Mouse (Mus musculus) cortical plate, adult 2 months (tissue): ENCODE measurements around the gene Hpn. TPM values are rescaled to one million over a fixed set of nuclear protein-coding genes. Genes with fewer than 3 reads are reported as not detected.

ENCODE experiments used
- H3K27ac ChIP-seq: fragments of 200-500 bp; 2 replicates; pipeline ENCODE4 v1.5.1; 2012; ENCODE audit warnings: low read length, control low read depth, inconsistent platforms; ENCODE audit not compliant: insufficient read depth
- H3K4me1 ChIP-seq: fragments of 200-500 bp; 2 replicates; pipeline ENCODE4 v1.6.1; 2011; ENCODE audit warnings: low read length; ENCODE audit not compliant: control insufficient read depth, insufficient read depth
- H3K4me3 ChIP-seq: fragments of 200-500 bp; 2 replicates; pipeline ENCODE4 v1.5.1; 2011; ENCODE audit warnings: mild to moderate bottlenecking, low read length, control low read depth; ENCODE audit not compliant: insufficient read depth
- CTCF ChIP-seq: fragments of 200-500 bp; IDR thresholded peaks from 2 replicates; pipeline ENCODE4 v1.5.1; 2011; ENCODE audit warnings: mild to moderate bottlenecking, control low read depth, low read length; ENCODE audit not compliant: insufficient read depth; ENCODE audit errors: extremely low read depth
- POLR2A ChIP-seq: fragments of 200-500 bp; IDR thresholded peaks from 2 replicates; pipeline ENCODE4 v1.6.1; 2011; ENCODE audit warnings: mild to moderate bottlenecking, low read length, control low read depth; ENCODE audit not compliant: insufficient read depth; ENCODE audit errors: extremely low read depth
- polyA plus RNA-seq: library from polyadenylated mRNA; depleted of rRNA; stranded (reverse); fragments of >200 nt; gene quantifications from 2 replicates; pipeline ENCODE4 v1.2.3, GENCODE M21; 2012

Gene Hpn
- polyA plus RNA-seq, 1 experiment, result 4.2 TPM

DNA sequence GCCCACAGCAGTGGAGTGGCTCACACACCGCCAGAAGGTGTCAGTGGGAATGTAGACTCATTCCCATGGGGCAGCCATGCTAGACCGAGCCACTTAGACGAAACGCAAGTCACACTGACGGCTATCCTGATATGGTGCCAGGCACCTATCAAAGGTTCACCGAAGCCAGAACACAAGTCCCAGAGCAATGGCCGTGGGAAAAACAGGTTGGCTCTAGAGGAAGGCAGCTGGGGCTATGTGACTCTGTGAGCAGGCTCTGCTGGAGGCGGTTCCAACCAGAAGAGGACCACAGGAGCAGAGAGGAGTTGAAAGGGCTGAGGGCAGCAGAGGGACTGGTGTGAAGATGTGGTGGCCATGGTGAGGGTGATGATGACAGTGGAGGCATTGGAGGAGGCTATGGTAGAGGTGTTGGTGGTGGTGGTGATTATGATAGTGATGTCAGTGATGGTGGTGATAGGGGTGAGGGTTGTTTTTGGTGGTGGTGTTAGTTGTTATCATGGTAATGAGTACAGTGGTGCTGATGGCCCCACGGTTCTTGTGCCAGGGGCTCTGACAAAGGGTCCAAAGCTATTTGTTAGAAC lies 28.8 kb downstream of the Hpn start:
- Histone ChIP-seq H3K4me3 (no peak overlapping the region), H3K27ac (peak overlapping the region; percentile 75)
- no peak for TF ChIP-seq POLR2A
- TF ChIP-seq CTCF, result no peak

DNA sequence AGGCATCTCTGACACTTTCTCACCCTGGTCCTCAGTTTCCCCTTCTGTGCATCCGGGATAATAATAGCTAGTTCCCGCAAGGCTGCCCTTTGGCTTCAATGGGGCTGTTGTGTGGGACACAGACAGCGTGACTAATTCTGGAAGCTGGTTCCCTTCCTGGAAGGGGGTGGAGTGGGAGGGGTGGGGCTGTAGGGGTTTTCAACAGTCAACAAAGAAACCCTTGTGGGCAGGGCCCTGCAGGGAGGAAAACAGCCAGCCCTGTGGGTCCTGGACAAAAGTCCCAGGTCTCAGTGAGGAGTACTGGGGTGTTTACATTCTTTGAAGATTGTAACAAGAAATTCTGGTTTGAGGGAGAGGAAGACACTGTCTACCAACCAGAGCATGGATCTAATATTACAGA lies 29.9 kb downstream of the Hpn start:
- Histone ChIP-seq H3K4me3 (no peak overlapping the region), H3K27ac (peak overlapping the region; percentile 75), H3K4me1 (no peaks in the 10 kb centered on the region)
- TF ChIP-seq CTCF (no peak), POLR2A (no peak)

More for the DNA sequence above, 28.8 kb downstream of the Hpn start:
- no peaks in the 10 kb centered on the region for H3K4me1 ChIP-seq

DNA sequence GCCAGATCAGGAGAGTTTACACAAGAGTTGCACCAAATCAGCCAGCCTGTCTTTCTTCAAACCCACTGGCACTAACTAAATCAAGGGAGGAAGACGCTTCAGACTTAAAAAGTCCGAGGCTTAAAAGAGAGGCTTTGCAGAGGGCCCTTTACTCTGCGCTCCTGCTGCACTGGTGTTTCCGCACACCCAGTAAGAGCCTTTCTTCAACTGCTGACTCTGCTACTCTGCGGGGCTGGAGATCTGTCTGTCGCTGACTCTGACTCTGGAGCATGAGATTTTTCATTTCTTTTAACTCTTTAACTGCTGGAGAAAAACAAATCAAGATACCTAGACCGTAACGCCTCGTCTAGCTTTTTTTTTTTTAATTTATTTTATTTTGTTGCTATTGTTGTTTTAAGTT lies 30.9 kb downstream of the Hpn start:
- no peak for TF ChIP-seq POLR2A
- TF ChIP-seq CTCF, result no peak
- Histone ChIP-seq H3K4me1 (no peaks in the 10 kb centered on the region), H3K27ac (peak overlapping the region; percentile 90), H3K4me3 (no peak overlapping the region)

- Histone ChIP-seq H3K27ac (peak overlapping the region; percentile 90), H3K4me1 (no peaks in the 10 kb centered on the region), H3K4me3 (no peak overlapping the region)
- no peak for TF ChIP-seq POLR2A
- TF ChIP-seq CTCF, result no peak
These were observed 32.1 kb downstream of the Hpn start for GRCm38 (mm10) chr7:31082831-31083588.

- Histone ChIP-seq H3K27ac (no peak overlapping the region), H3K4me1 (no peaks in the 10 kb centered on the region; the same call in 1 of the 2 replicates), H3K4me3 (no peak overlapping the region)
- TF ChIP-seq CTCF, result no peak
- no peak for TF ChIP-seq POLR2A
These were observed 33.0 kb downstream of the Hpn start for GRCm38 (mm10) chr7:31082106-31082505.

DNA sequence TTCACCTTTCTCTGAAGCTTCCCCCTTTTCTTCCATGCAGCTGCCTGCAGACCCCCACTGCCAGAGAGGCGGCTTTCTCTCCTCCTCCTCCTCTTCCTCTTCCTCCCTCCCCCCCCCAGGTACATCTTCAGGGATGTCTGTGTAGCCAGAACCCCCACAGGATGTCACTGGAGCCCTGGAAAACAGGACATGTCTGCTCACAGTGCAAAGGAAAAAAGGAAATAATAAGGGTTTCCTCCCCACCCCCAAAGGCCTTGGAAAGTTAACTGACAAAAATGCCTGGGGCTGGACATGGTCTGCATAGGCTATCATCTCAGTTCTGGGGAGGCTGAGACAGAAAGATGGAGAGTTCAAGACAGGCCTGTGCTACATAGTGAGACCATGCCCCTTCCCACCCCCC lies 34.0 kb downstream of the Hpn start:
- Histone ChIP-seq H3K27ac (no peak overlapping the region), H3K4me3 (no peak overlapping the region), H3K4me1 (no peaks in the 10 kb centered on the region; the same call in 1 of the 2 replicates)
- TF ChIP-seq POLR2A (no peak), CTCF (no peak)

DNA sequence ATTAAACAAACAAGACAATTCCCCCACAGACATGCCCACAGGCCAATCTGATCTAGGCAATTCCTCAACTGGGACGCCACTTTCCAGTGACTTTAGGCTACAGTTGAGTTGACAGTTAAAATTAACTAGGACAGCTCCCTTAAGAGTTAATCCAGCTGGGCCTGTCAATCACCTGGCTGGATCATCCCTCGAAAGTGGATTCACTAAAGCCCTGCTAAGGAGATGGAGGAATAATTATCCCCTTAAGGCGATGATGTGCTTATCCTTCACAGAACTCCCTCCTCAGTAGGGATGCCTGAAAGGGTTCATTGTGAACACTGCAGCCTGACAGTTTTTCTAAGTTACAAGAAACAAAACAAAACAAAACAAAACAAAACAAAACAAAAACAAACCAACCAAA lies 34.5 kb downstream of the Hpn start:
- H3K27ac ChIP-seq, result no peak overlapping the region
- no peaks in the 10 kb centered on the region; the same call in 1 of the 2 replicates for H3K4me1 ChIP-seq
- H3K4me3 ChIP-seq, result no peak overlapping the region
- TF ChIP-seq POLR2A (no peak), CTCF (no peak)

DNA sequence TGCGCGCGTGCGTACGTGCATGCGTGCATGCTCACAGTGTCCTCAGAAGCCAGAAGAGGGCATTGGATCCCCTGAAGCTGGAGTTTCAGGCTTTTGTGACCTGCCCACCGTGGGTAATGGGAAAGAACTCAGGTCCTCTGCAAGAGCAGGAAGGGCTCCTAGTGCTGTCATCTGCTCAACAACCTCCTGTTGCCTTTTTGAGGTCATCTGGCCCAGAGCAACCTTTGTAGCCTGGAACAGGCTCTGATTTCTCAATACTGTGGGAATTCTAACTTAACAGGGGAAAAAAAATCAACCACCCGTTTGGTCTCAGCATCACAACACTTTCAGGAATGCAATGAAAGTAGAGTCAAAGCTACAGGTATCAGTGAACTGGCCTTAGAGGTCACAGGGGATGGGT lies 35.4 kb downstream of the Hpn start:
- Histone ChIP-seq H3K27ac (no peak overlapping the region), H3K4me1 (no peaks in the 10 kb centered on the region; the same call in 1 of the 2 replicates), H3K4me3 (no peak overlapping the region)
- TF ChIP-seq POLR2A (no peak), CTCF (no peak)

- peak; percentile 86 for TF ChIP-seq CTCF
- TF ChIP-seq POLR2A, result no peak
- Histone ChIP-seq H3K4me3 (no peak overlapping the region), H3K4me1 (no peaks in the 10 kb centered on the region; the same call in 1 of the 2 replicates), H3K27ac (peak overlapping the region; percentile 36; the same call in 1 of the 2 replicates)
These were observed 37.1 kb downstream of the Hpn start for GRCm38 (mm10) chr7:31077885-31078445.
